Mouse (Mus musculus): ENCODE measurements at regions not wholly inside any gene's neighbourhood (a gene's known extent, or its start where the extent isn't known, plus 50 kb on each side); places are given as distances from the start of the nearest gene placed in this dataset.

DNA sequence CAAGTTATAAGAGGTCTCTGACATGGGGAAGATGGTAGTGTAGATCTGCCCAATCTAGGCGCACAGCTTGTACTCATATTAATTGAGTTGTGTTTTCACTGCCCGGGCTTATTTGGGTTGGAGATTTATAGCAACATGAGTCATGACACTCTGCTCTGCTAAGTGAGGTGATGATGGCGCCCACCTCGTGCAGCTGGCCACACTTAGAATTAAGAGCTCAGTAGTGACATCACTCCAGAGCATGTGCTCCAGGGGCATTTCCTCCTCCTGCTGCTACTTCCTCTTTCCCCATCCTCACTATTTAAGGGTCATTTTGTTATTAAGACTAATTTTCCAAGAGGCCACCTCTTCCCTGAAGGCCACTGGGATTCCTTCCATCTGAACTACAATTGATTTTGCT is 179.5 kb downstream of the Gsdmc2 start:
- no peak for TF ChIP-seq CTCF (IDR thresholded peaks at IDR 0.05; ENCODE audit: borderline replicate concordance, control insufficient read depth, extremely low read depth, insufficient read depth, low read length, poor library complexity)
- no peak for TF ChIP-seq POLR2A (IDR thresholded peaks at IDR 0.05; ENCODE audit: control insufficient read depth, extremely low read depth, insufficient read depth, low read length, poor library complexity)
